Mouse (Mus musculus) layer of hippocampus, adult 11-12 months (tissue): ENCODE data around the gene Iqcd.

Source experiments
- DNase-seq: peaks from one replicate; pipeline ENCODE4 v3.0.0; 2022; ENCODE audit warnings: low spot score

Gene Iqcd

GRCm38 (mm10) chr5:120631128-120631527 is 42.3 kb downstream of the Iqcd start:
- DNase-seq: no peak

- no peak for DNase-seq
These were observed 43.1 kb downstream of the Iqcd start for GRCm38 (mm10) chr5:120631892-120632291.

GRCm38 (mm10) chr5:120634131-120634530 is 45.3 kb downstream of the Iqcd start, which contains the start of gene Cfap73:
Gene Cfap73, minus strand, starts transcription at chr5:120634235.
- no peak for DNase-seq

- DNase-seq: no peak
These were observed 46.0 kb downstream of the Iqcd start for GRCm38 (mm10) chr5:120634860-120635259.

GRCm38 (mm10) chr5:120635633-120636032 is 46.8 kb downstream of the Iqcd start:
- DNase-seq: no peak

GRCm38 (mm10) chr5:120640094-120640493 is 51.3 kb downstream of the Iqcd start:
- DNase-seq: no peak

GRCm38 (mm10) chr5:120643365-120644085 is 54.7 kb downstream of the Iqcd start:
- peak; percentile 52 for DNase-seq

- DNase-seq: no peak
These were observed 55.4 kb downstream of the Iqcd start for GRCm38 (mm10) chr5:120644227-120644626.

GRCm38 (mm10) chr5:120645851-120646250 is 57.0 kb downstream of the Iqcd start:
- DNase-seq: no peak

GRCm38 (mm10) chr5:120647361-120647760 is 58.5 kb downstream of the Iqcd start:
- DNase-seq: no peak

GRCm38 (mm10) chr5:120647814-120648491 is 59.1 kb downstream of the Iqcd start:
- DNase-seq: peak; percentile 44

- peak; percentile 82 for DNase-seq
These were observed 60.0 kb downstream of the Iqcd start, which contains the start of gene Rasal1 for GRCm38 (mm10) chr5:120648569-120649373. Gene Rasal1, plus strand, starts transcription at chr5:120648812.

- DNase-seq: peak; percentile 53
These were observed 60.6 kb downstream of the Iqcd start for GRCm38 (mm10) chr5:120649374-120649933.

- DNase-seq: no peak
These were observed 61.1 kb downstream of the Iqcd start for GRCm38 (mm10) chr5:120649938-120650337.

- DNase-seq: no peak
These were observed 62.4 kb downstream of the Iqcd start for GRCm38 (mm10) chr5:120651230-120651629.

GRCm38 (mm10) chr5:120652915-120653701 is 64.3 kb downstream of the Iqcd start:
- peak; percentile 50 for DNase-seq

GRCm38 (mm10) chr5:120653873-120654272 is 65.1 kb downstream of the Iqcd start:
- no peak for DNase-seq

- peak; percentile 72 for DNase-seq
These were observed 67.5 kb downstream of the Iqcd start for GRCm38 (mm10) chr5:120656281-120656751.
